Mouse (Mus musculus) ES-Bruce4 (cell line): ENCODE data around the gene Usp11.
A peak's percentile ranks its signal among the peaks of the same experiment; 100 is the strongest.

ENCODE experiments used
- CTCF ChIP-seq: IDR thresholded peaks from one replicate; pipeline ENCODE4 v1.8.1; 2011; ENCODE audit warnings: low read depth, low read length
- POLR2A ChIP-seq: IDR thresholded peaks from one replicate; pipeline ENCODE4 v1.8.1; 2011; ENCODE audit warnings: low read length; ENCODE audit not compliant: insufficient read depth

- TF ChIP-seq POLR2A: peak; percentile 56
- TF ChIP-seq CTCF: no peak
Measured at GRCm38 (mm10) chrX:20703741-20704290, at the start of gene Usp11.
